Mouse (Mus musculus): Measurements from ENCODE around the gene 4930558K02Rik.

GRCm38 (mm10) chr1:161932286-161932685, 47.1 kb downstream of the 4930558K02Rik start:
- no peak for TF ChIP-seq CTCF (IDR thresholded peaks at IDR 0.05; ENCODE audit: extremely low read depth, insufficient read depth, low read length)
- no peak for TF ChIP-seq POLR2A (IDR thresholded peaks at IDR 0.05; ENCODE audit: extremely low read depth, insufficient read depth, low read length)
